Mouse (Mus musculus) ovary, postnatal 10 days (tissue): Measurements from ENCODE around the gene Crim1.

ENCODE experiments used
- DNase-seq: peaks from one replicate; pipeline ENCODE4 v3.0.0; 2022; ENCODE audit warnings: low spot score

The Crim1 gene

DNA sequence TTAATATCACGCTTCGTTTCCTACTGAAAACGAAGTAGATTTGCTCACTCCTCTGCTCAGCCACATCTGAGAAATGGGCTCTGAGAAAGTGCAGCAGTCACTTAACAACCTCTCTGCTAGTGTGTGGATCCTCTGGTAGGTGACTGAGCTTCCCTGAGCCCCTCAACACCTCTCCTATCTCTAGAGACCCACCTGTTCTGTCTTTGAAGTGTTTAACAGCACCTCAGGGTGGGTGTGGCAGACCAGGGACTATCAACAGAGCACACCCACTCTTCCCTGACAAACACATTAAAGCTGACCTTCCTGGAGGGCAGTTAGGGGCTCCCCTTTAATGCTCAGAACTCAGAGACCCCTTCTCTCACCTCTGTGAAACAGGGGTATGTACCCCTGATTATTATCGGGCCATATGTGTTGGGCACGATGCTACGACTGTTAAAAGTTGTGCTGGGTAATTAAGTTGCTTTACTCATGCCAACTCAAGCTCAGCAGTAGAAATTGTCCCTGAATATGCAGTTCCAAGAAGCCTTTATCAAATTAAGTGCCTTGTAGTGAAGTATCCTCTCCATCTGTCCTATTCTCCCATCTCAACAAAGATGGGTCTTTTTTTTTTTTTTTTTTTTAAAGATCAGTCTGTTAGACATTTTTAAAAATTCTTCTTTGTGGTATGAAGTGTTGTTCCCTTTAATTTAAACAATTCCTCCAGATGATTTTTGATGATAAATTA is 90.3 kb downstream of the Crim1 start:
- no peak for DNase-seq

DNA sequence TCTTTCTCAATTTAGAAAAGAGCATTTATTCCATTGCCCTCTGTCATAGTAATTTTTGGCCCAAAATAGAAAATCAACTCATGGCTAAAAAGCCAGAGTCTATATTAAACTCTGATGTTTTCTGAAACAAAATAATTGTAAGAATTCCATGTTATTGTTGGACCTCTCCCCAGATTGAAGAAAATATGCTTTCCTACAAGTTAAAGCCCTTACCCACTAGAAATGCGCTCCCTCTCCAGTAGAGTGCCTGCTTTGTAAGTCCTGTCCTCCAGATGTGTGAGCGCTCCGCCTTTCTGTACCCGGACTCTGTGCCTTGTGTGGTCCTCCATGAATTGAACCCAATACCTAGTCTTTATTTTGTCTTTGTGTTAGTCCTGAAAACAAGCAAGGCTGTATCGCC is 91.0 kb downstream of the Crim1 start:
- no peak for DNase-seq

DNA sequence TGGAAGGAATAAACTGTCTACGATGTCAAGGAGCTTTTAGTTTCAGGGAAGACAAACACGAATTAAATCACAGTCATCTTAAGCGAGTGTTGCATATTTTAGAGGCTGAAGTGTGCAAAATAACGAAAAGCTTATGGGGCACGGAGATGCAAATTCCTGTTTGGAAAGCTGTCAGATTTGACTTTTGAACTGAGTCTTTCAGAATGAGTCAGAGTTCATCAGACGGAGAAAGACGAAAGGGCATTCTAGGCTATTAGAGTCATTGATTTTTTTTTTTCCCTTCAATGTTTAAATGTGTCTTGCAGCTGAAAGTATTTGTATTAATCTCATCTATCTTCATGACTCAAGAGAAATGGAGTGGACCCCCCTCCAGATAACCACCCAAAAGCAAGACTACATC is 92.3 kb downstream of the Crim1 start:
- DNase-seq: no peak

DNA sequence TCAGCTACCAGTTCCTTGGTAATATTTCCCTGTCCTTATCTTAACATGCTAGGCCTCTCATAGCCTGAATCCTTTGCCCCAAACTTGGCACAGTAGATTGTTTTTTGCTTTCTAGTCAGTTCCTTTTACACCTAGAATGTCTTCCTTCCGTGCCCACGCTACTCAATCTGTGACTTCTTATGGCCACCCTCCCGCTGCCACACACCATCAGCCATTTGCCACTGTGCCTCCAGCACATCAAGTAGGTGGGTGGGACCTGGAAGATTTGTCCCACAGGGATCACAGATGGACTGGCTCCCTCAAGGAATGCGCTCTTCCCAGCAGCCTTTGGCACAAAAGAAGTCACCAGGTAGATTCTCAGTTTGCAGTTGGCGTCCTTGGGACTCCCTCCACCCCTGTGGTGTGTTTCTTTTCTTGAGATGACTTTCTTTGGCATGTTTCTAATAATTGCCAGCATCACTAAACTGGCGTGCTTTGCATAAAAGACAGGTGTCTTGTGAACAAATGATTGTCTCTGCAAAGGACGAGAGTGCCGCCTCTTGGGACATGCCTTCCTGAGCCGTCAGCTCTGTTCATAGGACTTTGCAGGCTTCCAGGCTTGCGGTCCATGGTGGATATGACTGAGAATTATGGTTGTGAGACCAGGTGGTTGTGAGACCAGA is 92.9 kb downstream of the Crim1 start:
- DNase-seq: no peak

DNA sequence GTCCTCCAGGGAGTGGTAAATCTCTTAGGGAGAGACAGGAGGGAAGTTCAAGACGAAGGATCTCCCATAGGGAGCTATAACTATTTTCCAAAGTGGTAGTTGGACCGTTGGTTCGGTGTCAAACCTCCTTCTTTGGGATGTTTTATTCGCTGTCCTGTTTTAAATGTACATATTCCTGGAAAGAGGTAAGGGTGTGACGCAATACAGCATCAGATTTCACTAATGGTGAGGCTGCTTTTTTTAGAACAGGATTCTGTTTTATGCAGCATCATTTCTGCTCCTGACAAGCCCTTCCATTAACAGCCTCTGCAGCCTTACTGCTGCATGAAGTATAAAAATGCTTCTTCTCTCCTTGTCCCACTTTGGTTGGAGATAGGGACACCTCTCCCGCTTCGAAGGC is 95.9 kb downstream of the Crim1 start:
- no peak for DNase-seq

DNA sequence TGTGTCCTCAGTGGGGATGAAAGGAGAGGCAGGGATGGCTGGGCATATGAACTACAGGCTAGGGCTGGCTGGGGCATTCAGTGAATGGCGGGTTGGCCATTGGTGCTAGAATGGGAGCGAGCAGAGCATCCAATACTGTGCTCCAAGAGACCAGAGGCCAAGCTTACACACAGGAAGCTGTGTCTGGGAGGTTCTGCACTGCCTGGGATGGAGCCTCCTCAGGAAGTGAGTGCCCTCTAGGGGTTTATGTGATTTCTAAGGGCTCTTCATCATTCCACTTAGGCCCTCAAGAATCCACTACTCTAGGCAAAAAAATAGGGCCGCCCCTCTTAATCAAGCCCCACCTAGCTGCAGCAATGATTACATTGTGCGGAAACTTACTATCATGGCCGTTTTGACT is 98.1 kb downstream of the Crim1 start:
- DNase-seq: no peak

DNA sequence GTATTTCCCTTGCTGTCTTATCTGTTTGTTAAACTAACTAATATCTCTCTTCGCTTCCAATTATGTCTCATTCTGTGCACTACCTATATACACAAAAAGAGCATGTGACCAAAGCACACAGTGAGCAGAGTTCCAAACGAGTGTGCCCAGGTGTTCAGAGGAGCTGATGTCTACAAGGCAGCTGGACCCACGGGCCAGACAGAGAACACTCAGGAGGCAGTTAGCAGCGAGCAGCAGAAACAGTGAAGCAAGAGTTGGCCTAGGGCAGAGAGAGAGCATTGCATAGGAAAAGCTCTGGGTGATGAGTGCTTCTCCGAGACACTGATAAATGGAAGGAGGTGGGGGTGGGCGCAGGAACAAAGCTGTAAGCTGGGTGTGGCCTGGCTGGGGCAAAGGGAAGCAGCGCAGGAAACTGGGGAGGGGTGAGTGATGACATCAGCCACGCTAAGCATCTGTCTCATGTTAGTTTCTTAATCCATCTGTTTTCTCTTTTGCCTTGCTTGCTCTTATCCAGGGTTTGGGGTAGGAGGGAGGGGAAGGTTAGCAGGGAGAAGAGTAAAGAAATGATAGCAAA is 99.0 kb downstream of the Crim1 start:
- no peak for DNase-seq

DNA sequence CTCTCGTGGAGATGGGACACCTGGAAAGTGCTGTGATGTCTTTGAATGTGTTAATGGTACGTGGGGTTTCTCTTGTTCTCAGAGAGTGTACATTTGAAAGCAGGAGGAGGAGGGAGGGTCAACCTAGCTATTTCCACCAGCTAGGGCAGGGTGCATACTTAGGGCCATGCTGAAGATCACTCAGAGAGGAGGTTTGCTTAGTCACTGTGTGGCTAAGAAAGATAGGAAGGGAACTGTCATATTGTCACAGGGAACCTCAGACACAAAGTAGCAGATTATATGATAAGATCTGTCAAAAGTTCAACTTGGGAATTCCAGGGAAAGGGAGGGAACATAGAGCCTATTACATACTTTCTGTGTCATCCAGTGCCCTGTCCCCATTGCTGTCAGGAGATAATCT is 103.0 kb downstream of the Crim1 start:
- DNase-seq: no peak

DNA sequence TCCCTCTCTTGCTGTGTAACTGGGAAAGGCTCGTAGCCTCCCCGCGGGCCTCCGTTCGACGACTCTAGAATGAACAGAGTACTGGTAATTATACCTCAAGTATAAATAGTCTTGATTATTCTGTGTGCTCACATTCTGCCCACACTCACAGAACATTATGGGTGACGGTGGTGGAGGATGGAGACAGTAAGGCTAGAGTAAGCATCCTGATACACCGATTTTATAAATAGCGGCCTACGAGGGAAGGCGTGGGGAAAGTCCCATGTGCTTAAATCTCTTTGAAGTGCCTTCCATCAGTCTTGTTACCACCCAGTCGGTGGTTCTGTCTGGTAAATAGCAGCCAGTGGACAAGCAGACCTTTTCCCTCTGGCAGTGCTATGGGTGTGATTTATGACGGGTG is 104.0 kb downstream of the Crim1 start:
- DNase-seq: no peak

DNA sequence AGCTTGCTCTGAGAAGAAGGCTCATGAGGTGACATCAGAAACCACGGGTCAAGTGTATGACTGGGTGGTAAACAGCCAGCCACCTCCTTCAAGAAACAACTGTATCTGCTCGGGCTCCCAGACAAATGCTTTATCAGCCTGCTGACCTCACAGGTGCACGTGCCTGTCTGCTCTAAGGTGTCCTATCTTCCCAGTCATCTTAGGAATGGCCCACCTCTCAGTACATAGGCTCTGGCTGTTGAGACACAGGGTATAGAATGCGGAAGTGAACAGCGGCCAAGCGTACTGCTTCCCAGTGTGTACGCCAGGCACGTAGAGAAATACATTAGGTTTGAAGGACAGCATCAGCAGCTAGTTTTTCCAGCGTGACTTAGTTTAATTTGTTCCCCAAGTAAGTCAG is 106.4 kb downstream of the Crim1 start:
- no peak for DNase-seq

DNA sequence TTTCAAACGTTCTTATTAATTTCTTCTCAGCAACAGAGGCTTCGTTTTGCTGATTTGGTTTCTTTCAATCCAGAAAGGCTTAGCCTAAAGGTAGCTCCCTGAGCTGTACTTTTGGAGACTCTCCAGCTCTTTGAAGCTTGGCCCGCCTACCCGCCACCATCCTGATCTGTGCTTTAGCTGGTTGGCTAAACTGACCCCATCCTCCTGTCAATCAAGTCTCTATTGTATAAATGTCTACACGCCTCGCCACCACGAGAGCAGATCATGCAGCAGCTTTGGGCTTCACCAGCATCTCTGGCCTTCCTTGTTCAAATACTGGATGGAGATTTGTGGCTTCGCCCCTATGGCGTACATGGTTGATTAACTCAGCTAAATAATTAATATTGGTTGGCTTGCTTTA is 108.2 kb downstream of the Crim1 start:
- DNase-seq: no peak

DNA sequence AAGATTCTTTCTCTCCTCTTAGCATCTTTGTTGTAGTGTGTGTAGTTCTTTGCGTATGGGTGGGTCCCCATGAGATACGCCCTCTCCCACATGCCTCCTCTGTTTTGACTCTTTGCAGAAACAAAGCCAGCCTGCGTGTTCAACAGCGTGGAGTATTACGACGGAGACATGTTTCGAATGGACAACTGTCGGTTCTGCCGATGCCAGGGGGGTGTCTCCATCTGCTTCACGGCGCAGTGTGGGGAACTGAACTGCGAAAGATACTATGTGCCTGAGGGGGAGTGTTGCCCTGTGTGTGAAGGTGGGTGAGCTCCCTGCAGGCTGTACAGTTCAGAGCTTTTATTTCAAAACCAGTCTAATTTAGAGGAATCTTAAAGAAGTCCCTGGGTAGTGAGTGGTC is 113.0 kb downstream of the Crim1 start:
- no peak for DNase-seq

DNA sequence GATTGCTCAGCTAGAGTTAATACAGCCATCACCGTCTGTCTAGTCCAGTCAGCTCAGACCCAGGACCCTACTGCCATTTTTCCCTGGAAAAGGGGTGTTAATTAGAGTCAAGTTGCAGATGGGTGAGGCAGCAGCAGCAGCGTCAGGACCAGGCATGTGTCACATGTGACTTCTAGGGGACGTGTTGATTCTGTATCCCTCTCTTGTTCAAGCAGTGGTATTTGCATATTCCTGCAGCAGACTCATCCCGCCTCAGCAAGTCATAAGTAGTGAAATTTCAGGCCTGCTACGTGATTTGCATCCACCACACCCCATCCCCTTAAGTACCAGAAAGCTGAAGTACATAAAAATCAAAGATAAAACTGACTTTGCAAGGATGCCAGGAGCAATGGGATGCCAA is 113.6 kb downstream of the Crim1 start:
- DNase-seq: no peak

DNA sequence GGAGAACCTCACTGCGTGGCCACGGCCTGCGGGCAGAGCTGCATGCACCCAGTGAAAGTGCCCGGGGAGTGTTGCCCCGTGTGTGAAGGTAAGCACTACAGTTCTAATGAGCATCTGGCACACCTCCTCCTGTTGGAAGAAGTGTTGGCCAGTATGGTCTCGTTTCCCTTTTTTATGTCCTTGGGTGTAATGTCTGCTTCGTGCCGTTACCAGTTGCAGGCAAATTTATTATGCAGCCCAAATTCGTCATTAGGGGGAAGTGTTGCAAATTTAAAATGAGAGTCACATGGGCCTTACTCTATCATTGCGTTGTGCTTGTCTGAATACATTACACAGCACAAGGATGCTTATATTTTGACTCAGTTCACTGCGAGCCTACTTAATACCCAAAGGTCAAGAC is 115.6 kb downstream of the Crim1 start:
- no peak for DNase-seq

DNA sequence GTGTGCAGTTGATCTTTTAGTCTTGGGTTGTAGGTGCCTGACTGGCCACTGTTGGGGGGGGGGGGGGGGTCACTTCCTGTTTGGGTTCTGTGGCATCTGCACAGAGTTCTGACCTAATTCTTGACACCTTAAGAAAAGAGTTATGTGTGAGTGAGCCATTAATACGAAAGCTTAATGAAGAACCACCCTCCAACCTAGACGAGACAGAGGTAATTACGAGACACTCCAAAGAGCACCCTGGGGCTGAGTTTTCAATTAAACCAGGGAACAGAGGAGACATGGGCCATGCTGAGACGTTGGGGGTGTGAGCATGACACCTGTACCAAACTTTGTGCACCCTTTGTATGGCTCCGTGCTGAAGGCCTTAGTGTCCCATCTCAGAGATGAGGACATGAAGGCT is 117.3 kb downstream of the Crim1 start:
- DNase-seq: no peak

DNA sequence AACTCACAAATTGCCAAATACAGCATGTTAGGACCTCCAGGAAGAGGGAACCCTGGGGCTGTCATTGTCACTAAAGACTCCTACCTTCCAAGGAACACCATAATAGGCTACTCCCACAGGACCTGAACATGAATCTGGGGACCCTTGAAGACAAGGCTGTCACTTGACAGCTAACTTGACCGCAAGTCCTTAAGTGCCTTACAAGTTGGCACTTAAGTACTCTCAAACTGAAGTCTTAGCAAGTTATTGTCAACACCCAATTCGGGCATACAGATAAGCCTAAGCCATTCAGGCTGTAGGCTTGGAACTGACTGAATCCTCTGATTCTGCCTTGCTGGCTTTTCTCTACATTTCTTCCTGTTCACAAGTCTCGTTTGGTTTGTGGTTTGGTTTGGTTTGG is 118.8 kb downstream of the Crim1 start:
- no peak for DNase-seq

DNA sequence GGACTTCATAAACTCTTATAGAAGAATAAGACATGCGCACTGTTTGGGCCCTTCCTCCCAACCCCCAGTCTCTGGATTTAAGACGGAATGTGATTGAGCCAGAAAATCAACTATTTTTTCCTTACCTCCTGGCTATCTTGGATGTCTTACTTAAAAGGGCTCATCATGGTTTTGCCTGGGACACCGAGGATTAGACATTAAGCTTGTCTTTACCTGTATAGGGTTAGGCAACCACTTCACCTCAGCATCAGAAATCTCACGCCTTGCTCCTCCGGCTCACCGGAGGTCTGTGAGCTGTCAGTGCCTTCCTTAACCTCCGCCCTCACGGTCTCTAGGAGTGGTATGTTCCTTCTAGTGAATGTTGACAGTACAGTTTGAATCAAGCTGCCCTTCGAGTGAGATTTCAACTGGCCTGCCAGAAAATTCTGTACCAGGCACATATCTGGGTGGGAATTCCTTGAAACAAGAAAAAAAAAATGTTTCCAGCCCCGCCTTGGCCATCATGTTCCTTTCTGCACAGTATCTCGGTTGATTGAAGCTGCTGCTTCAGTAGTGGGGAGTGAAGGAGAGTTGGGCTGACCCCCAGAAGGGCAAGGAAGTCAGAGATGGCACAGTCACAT is 121.3 kb downstream of the Crim1 start:
- no peak for DNase-seq

DNA sequence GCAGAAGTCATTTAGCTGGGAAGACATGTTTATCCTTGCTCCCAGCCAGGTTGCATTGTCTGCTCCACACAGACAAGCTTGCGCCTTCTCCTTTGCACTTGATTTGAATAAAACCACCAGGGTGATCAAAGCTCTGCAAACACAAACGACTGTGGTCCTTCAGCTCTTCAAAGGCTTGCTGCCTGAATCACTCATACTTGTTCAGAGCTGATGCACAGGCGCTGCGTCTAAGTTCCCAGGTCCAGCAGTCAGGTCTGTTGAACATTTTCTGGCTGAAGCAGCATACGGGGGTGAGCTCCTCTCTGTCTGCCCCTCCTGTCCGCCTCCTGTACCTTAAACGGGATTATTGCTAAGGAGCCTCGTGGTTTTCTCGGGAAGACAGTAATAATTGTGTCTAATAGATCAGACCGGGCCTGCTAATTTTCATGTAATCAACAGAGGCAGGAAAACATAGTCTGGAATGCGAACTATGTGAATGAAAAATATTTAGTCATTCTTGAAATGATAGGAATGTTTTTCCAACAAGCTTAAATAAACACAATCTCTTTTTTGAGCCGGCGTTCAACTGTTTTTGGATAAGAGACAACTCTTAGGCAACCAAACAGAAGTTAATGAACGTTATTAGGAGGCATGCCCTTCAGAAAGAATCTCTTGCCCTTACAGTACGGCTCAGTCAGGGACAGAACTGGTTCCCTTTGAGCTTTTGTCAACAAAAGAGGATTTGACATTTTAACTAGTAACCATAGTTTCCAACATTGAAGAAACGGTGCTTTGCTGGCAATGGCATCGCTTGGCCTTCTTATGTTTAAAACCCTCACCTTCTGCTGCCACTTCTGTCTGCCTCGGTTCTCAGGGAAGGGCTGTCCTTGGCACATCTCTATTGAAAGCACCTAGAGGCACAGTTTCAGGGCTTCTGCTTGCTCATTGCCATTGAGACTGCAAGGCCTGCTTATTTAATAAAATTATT is 122.6 kb downstream of the Crim1 start:
- DNase-seq: no peak

DNA sequence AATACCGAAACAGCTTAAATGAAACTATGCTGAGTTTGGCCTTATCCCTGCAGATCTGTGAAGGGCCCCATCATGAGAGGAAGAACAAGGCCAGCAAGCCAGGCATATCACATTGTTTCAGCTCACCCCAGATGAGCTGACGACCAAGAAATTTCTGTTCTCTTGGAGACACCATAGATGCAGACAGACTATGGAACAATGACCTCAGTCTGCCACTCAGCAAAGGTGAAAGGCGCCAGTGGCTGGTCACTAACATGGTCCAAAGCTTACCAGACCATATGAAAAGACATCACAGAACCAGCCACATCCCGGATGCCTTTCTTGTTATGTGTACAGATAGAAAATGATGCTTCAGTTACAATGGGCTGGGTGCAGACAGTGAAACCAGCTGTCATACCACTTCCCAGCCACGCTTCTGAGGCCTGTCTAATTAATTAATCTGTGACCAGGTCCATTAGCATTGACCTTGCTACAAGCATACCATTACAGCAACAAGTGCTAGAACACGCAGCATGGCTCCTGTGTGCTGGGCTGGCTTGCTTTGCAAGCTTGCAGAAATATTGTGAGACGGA is 125.8 kb downstream of the Crim1 start:
- DNase-seq: no peak

DNA sequence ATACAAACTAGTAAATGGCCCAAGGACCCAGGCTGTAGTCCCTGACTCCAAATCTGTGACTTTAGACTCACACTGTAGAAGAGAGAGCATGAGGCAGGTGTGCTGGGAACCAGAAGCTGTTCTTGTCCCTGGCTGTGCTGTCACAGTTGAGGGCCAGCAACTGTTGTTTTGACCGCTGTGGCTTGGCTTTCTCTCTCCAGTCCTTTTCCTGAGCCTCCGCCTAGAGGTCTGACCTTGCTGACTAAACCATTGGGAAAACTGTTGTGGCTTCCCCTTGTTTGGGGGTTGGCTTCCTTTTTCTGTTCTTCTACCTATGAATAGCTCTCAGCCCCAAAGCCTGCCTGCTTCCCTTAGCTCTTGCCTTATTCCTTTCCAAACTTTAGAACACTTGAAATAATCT is 126.3 kb downstream of the Crim1 start:
- no peak for DNase-seq

DNA sequence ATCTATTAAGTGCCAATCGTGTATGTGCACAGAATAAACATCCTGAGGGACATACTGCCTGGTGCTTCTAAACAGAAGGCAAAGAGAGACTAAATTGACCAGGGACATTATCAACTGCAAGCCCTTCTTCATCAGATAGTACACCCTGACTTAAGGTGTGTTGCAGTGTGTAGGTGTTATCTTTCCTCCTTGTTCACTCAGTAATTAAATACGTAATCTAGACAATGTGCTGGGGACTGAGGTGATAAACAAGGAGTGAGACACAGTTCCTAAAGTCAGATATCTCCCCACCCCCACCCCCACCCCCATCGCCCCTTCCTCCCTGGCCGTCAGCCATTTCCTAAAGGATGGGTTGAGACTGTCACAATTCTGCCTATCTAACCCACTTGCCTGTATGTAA is 127.1 kb downstream of the Crim1 start:
- DNase-seq: no peak

DNA sequence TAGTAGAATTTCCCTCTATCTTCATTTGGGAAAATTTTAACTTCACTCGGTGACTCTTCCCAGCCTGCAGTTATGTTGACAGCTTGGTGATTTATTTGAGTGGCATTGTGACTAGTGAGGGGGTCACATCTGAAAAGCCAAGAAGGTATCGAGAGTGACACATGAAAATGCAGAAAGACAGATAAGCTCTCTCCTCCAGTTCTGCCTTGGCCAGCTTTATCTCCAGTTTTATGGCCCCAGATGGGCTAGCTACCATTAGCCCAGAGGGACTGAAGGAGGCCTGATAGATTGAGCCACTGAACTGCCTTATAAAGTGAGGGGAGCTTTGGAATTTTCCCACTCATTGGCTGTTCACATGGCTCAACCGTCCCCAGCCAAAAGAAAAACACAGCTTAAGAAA is 128.2 kb downstream of the Crim1 start:
- no peak for DNase-seq
